Mouse (Mus musculus) CH12.LX (cell line): Measurements from ENCODE around the gene Defb23. TPM values are rescaled to one million over a fixed set of nuclear protein-coding genes. Genes with fewer than 3 reads are reported as not detected.

Experiments
- DNase-seq: peaks from one replicate; pipeline ENCODE4 v3.0.0-alpha.2; 2013; ENCODE audit errors: extremely low read depth
- H3K27ac ChIP-seq: 2 replicates; pipeline ENCODE4 v1.5.1; 2012; ENCODE audit warnings: low read depth, mild to moderate bottlenecking, control low read depth, moderate library complexity; ENCODE audit not compliant: insufficient read depth
- H3K27me3 ChIP-seq: replicated peaks from 2 replicates; pipeline ENCODE3; 2012; ENCODE audit warnings: inconsistent platforms
- H3K36me3 ChIP-seq, 2 experiments: replicated peaks in 1 of 2; 2 replicates each; pipeline versions ENCODE3 to v1.6.1; 2012; ENCODE audit warnings: inconsistent platforms in 1 of 2, low read length in 1 of 2, mild to moderate bottlenecking in 1 of 2, mixed read lengths in 1 of 2, moderate library complexity in 1 of 2; ENCODE audit not compliant: control insufficient read depth in 1 of 2, insufficient read depth in 1 of 2
- H3K4me1 ChIP-seq, 2 experiments: 2 replicates each; pipeline ENCODE4 v1.6.1; 2012; ENCODE audit warnings: inconsistent platforms in 1 of 2, moderate library complexity in 1 of 2; ENCODE audit not compliant: insufficient read depth in 2 of 2, control insufficient read depth in 1 of 2
- H3K4me2 ChIP-seq: 2 replicates; pipeline ENCODE4 v1.6.1; 2012; ENCODE audit warnings: low read depth, mild to moderate bottlenecking, control low read depth; ENCODE audit not compliant: poor library complexity, insufficient read depth, severe bottlenecking
- H3K4me3 ChIP-seq, 3 experiments: fragments of 150-350 bp in 1 of 3; sonication (generic) in 1 of 3; replicated peaks in 1 of 3; 2 replicates each; pipeline versions ENCODE3 to v1.5.1; 2011 to 2012; ENCODE audit warnings: low read depth in 2 of 3, low read length in 2 of 3, mild to moderate bottlenecking in 2 of 3, moderate library complexity in 2 of 3, control low read depth in 1 of 3, improper control_type of control experiment in 1 of 3, inconsistent platforms in 1 of 3, mixed read lengths in 1 of 3; ENCODE audit not compliant: poor library complexity in 1 of 3
- H3K79me2 ChIP-seq: replicated peaks from 2 replicates; pipeline ENCODE4 v1.6.1; 2012; ENCODE audit warnings: mild to moderate bottlenecking, moderate library complexity; ENCODE audit not compliant: control insufficient read depth, poor library complexity, insufficient read depth, severe bottlenecking; ENCODE audit errors: extremely low read depth
- H3K9ac ChIP-seq: 2 replicates; pipeline ENCODE4 v1.6.1; 2012; ENCODE audit warnings: low read depth, mild to moderate bottlenecking, control low read depth, moderate library complexity; ENCODE audit not compliant: insufficient read depth
- H3K9me3 ChIP-seq: replicated peaks from 2 replicates; pipeline ENCODE3; 2012; ENCODE audit warnings: low read length, inconsistent platforms, mixed read lengths
- BHLHE40 ChIP-seq: IDR thresholded peaks from 2 replicates; pipeline ENCODE4 v1.6.1; 2011; ENCODE audit warnings: mild to moderate bottlenecking, low read depth, low read length, improper control_type of control experiment
- CHD1 ChIP-seq: IDR thresholded peaks from 2 replicates; pipeline ENCODE4 v1.6.1; 2012; ENCODE audit warnings: low read depth, low read length, improper control_type of control experiment, inconsistent platforms
- CTCF ChIP-seq, 2 experiments: IDR thresholded peaks in 1 of 2; conservative IDR thresholded peaks in 1 of 2; 2 replicates each; pipeline ENCODE4 v1.5.1; 2011 to 2012; ENCODE audit warnings: low read depth in 2 of 2, low read length in 2 of 2, improper control_type of control experiment in 1 of 2, inconsistent platforms in 1 of 2, mild to moderate bottlenecking in 1 of 2, moderate library complexity in 1 of 2
- E2F4 ChIP-seq: IDR thresholded peaks from 2 replicates; pipeline ENCODE4 v1.6.1; 2011; ENCODE audit warnings: low read depth, low read length, improper control_type of control experiment; ENCODE audit not compliant: insufficient replicate concordance
- ETS1 ChIP-seq: conservative IDR thresholded peaks from 2 replicates; pipeline ENCODE4 v1.6.1; 2012; ENCODE audit warnings: low read depth, mild to moderate bottlenecking, inconsistent platforms, low read length, improper control_type of control experiment, moderate library complexity
- GABPA ChIP-seq: IDR thresholded peaks from 2 replicates; pipeline ENCODE4 v1.6.1; 2012; ENCODE audit warnings: low read depth, low read length, improper control_type of control experiment, inconsistent platforms; ENCODE audit not compliant: insufficient replicate concordance
- MEF2A ChIP-seq: IDR thresholded peaks from 2 replicates; pipeline ENCODE4 v1.6.1; 2014; ENCODE audit warnings: low read depth, mild to moderate bottlenecking, inconsistent platforms, low read length, improper control_type of control experiment, borderline replicate concordance
- MXI1 ChIP-seq: IDR thresholded peaks from 2 replicates; pipeline ENCODE4 v1.6.1; 2011; ENCODE audit warnings: mild to moderate bottlenecking, low read depth, low read length, improper control_type of control experiment
- MYC ChIP-seq: IDR thresholded peaks from 2 replicates; pipeline ENCODE4 v1.6.1; 2011; ENCODE audit warnings: low read depth, mild to moderate bottlenecking, improper control_type of control experiment, low read length
- NELFE ChIP-seq: IDR thresholded peaks from 2 replicates; pipeline ENCODE4 v1.6.1; 2011; ENCODE audit warnings: low read depth, low read length, improper control_type of control experiment
- NRF1 ChIP-seq: IDR thresholded peaks from 2 replicates; pipeline ENCODE4 v1.6.1; 2014; ENCODE audit warnings: low read depth, mild to moderate bottlenecking, inconsistent platforms, low read length, improper control_type of control experiment, moderate library complexity
- PAX5 ChIP-seq: IDR thresholded peaks from 2 replicates; pipeline ENCODE4 v1.6.1; 2012; ENCODE audit warnings: low read length, inconsistent platforms, mixed read lengths
- POLR2A ChIP-seq: IDR thresholded peaks from 2 replicates; pipeline ENCODE4 v1.6.1; 2011; ENCODE audit warnings: low read depth, mild to moderate bottlenecking, improper control_type of control experiment, low read length
- POLR2AphosphoS2 ChIP-seq: IDR thresholded peaks from 2 replicates; pipeline ENCODE4 v1.6.1; 2011; ENCODE audit warnings: low read depth, low read length, improper control_type of control experiment
- SIN3A ChIP-seq: IDR thresholded peaks from 2 replicates; pipeline ENCODE4 v1.6.1; 2012; ENCODE audit warnings: low read length, improper control_type of control experiment, inconsistent platforms
- TBP ChIP-seq: conservative IDR thresholded peaks from 2 replicates; pipeline ENCODE4 v1.6.1; 2011; ENCODE audit warnings: low read depth, low read length, improper control_type of control experiment
- UBTF ChIP-seq: IDR thresholded peaks from 2 replicates; pipeline ENCODE4 v1.6.1; 2012; ENCODE audit warnings: low read depth, mild to moderate bottlenecking, inconsistent platforms, low read length, improper control_type of control experiment, moderate library complexity
- USF1 ChIP-seq: IDR thresholded peaks from 2 replicates; pipeline ENCODE4 v1.6.1; 2014; ENCODE audit warnings: low read depth, mild to moderate bottlenecking, inconsistent platforms, low read length, improper control_type of control experiment
- ZC3H11A ChIP-seq: IDR thresholded peaks from 2 replicates; pipeline ENCODE4 v1.6.1; 2012; ENCODE audit warnings: low read depth, mild to moderate bottlenecking, inconsistent platforms, low read length, improper control_type of control experiment
- ZMIZ1 ChIP-seq: IDR thresholded peaks from 2 replicates; pipeline ENCODE4 v1.6.1; 2012; ENCODE audit warnings: low read depth, mild to moderate bottlenecking, inconsistent platforms, low read length, improper control_type of control experiment
- ZNF384 ChIP-seq: IDR thresholded peaks from 2 replicates; pipeline ENCODE4 v1.6.1; 2012; ENCODE audit warnings: low read depth, low read length, improper control_type of control experiment, inconsistent platforms
- dilution Hi-C: fragments of 300-500 bp; cut with MboI; formaldehyde crosslinking; loops from 2 replicates; pipeline ENCODE4 v1.14.3; 2020; ENCODE audit warnings: low sequenced_read_pairs; ENCODE audit not compliant: extremely low pct_unique_long_range_greater_than_20kb, extremely low pct_ligation_motif_present
- in situ Hi-C: fragments of 300-500 bp; cut with MboI; formaldehyde crosslinking; loops from 3 replicates; pipeline ENCODE4 v1.14.3; 2019; ENCODE audit warnings: low sequenced_read_pairs, low pct_ligation_motif_present, low pct_unique_long_range_greater_than_20kb, mixed read lengths
- polyA plus RNA-seq: library from polyadenylated mRNA; unstranded; fragments of >175 nt; gene quantifications from 2 replicates; pipeline ENCODE4 v1.2.1, GENCODE M21; 2012; ENCODE audit warnings: low read depth; ENCODE audit not compliant: insufficient read length
- total RNA-seq, 2 experiments: library from RNA; depleted of rRNA; stranded (reverse); fragments of 300-350 nt in 1 of 2; fragments of >200 nt in 1 of 2; gene quantifications; 2 replicates each; pipeline ENCODE4 v1.2.3; 2012 to 2014

Defb23 gene
- total and polyA plus RNA-seq, 3 experiments, result not detected

DNA sequence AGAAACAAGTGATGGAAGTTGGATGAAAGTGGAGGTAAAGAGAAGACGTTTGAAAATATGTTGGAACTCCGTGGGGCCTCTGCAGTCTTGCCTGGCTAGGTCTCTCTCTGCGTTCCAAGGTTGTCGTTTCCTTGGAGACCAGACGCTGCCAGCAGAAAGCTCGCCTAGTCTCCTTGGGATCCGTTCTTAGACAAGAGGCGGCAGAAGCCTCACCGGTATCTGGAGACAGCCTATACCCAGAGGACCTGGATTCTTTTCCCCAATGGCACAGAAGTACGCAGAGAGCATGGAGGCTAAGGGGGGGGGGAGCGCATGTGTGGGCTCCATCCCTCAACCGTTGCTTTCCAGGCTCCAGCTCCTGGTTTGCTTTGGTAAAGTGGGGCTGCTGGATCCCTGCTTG is 36.9 kb downstream of the Defb23 start:
- no peak overlapping the region for H3K9ac ChIP-seq
- no peaks in the 10 kb centered on the region for H3K79me2 ChIP-seq
- dilution Hi-C loops (no loop called here), in situ Hi-C loops (no loop called here)
- H3K4me1 ChIP-seq, result no peaks in the 10 kb centered on the region
- H3K27me3 ChIP-seq, result peaks cover 44% of the 10 kb centered on the region
- H3K36me3 ChIP-seq, result no peaks in the 10 kb centered on the region
- no peak overlapping the region for H3K4me2 ChIP-seq
- TF ChIP-seq MXI1 (no peak), MYC (no peak), NELFE (no peak), BHLHE40 (no peak), ZMIZ1 (no peak), MEF2A (no peak), POLR2AphosphoS2 (no peak), ZC3H11A (no peak), ZNF384 (no peak), GABPA (no peak), UBTF (no peak), ETS1 (no peak), NRF1 (no peak), POLR2A (no peak), TBP (no peak), USF1 (no peak), E2F4 (no peak), CTCF (conservative IDR thresholded peaks at IDR 0.05 in 1 of 2, IDR thresholded peaks at IDR 0.05 in 1 of 2; ENCODE audit: low read depth in 2 of 2, low read length in 2 of 2) (no peak), PAX5 (no peak), CHD1 (no peak)
- TF ChIP-seq, all 38 proteins: peak for 0
- H3K9me3 ChIP-seq, result peaks cover 10% of the 10 kb centered on the region
- no peak overlapping the region for H3K4me3 ChIP-seq
- no peak overlapping the region for H3K27ac ChIP-seq
- DNase-seq, result no peak

DNA sequence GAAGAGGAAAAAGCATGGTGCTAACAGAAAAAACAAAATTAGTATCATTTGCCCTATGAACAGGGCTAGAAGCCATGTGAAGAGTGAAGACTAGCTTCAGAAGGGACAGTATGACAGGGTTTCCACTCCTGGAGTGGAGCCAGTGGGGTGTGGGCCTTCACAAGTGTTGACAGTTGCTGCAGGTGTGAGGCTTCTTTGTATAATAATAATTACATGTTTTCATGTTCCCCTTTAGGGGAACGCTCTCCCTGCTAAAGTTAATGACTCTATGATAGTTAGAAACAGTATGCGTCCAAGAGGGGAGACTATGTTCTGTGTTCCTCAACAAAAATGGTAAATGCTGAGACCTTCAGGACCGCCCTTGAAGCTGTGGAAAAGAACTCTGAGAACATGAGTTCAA is 48.6 kb downstream of the Defb23 start:
- H3K9ac ChIP-seq, result no peak overlapping the region
- dilution Hi-C loops, result no loop called here
- H3K27me3 ChIP-seq, result peaks cover 12% of the 10 kb centered on the region
- no peaks in the 10 kb centered on the region for H3K36me3 ChIP-seq
- no peak overlapping the region for H3K27ac ChIP-seq
- no peaks in the 10 kb centered on the region for H3K79me2 ChIP-seq
- DNase-seq, result no peak
- H3K9me3 ChIP-seq, result peaks cover 33% of the 10 kb centered on the region
- no peaks in the 10 kb centered on the region for H3K4me1 ChIP-seq
- no peak overlapping the region for H3K4me2 ChIP-seq
- TF ChIP-seq POLR2AphosphoS2, result no peak
- no peak for TF ChIP-seq CTCF (conservative IDR thresholded peaks at IDR 0.05 in 1 of 2, IDR thresholded peaks at IDR 0.05 in 1 of 2; ENCODE audit: low read depth in 2 of 2, low read length in 2 of 2)
- no peak for TF ChIP-seq ZNF384
- TF ChIP-seq SIN3A, result no peak
- no peak for TF ChIP-seq PAX5
- no peak overlapping the region for H3K4me3 ChIP-seq
- in situ Hi-C loops, result no loop called here
